Mouse (Mus musculus) megakaryocyte, embryonic 14.5 days (primary cell): Measurements from ENCODE around the gene Gnat1.

ENCODE experiments used
- FLI1 ChIP-seq: IDR thresholded peaks from 2 replicates; pipeline ENCODE4 v1.6.1; 2012; ENCODE audit warnings: low read length, inconsistent platforms, mixed read lengths
- GATA1 ChIP-seq: IDR thresholded peaks from 3 replicates; pipeline ENCODE4 v1.6.1; 2012; ENCODE audit warnings: mixed read lengths, low read length, inconsistent platforms, borderline replicate concordance

DNA sequence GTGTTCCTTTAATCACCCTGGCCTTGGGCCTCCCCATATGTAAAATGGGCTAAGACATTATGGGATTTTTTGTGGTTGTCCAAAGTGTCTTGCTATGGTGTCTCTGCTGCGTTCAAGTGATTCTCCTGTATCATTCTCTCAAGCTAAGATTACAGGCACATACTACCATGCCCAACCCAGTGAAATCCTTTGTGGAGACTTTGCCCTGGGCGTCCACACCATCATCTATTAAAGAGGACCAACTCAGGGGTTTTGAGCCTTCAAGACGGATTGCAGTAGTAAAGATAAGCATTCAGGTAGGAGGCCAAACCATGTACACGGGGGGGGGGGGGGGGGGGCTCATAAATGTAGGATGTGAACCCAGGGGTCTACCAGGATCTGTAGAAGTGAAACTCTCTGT lies 24.9 kb downstream of the Gnat1 start:
- TF ChIP-seq GATA1, result no peak
- no peak for TF ChIP-seq FLI1
